Mouse (Mus musculus) urinary bladder, postnatal 4 days (tissue): ENCODE data around the gene Slc38a10.

Source experiments
- DNase-seq, 2 experiments: peaks; one replicate each; pipeline ENCODE4 v3.0.0; 2021 to 2022; ENCODE audit warnings: low spot score in 2 of 2

Gene Slc38a10

GRCm38 (mm10) chr11:120179374-120179773, 28.2 kb upstream of the Slc38a10 start:
- DNase-seq = no peak

GRCm38 (mm10) chr11:120175948-120176347, 24.8 kb upstream of the Slc38a10 start:
- DNase-seq = no peak

- no peak for DNase-seq
Measured at GRCm38 (mm10) chr11:120173213-120173612, 22.1 kb upstream of the Slc38a10 start.

- DNase-seq = no peak
Measured at GRCm38 (mm10) chr11:120171168-120171567, 20.0 kb upstream of the Slc38a10 start.

- DNase-seq = peak; percentile 66 to 72
Measured at GRCm38 (mm10) chr11:120169208-120169992, 18.3 kb upstream of the Slc38a10 start.

- DNase-seq = no peak
Measured at GRCm38 (mm10) chr11:120168516-120168915, 17.4 kb upstream of the Slc38a10 start.

- no peak for DNase-seq
Measured at GRCm38 (mm10) chr11:120167921-120168356, 16.8 kb upstream of the Slc38a10 start.

- DNase-seq = no peak
Measured at GRCm38 (mm10) chr11:120167059-120167458, 15.9 kb upstream of the Slc38a10 start.

- no peak for DNase-seq
Measured at GRCm38 (mm10) chr11:120164471-120165261, 13.5 kb upstream of the Slc38a10 start.

GRCm38 (mm10) chr11:120164028-120164427, 12.9 kb upstream of the Slc38a10 start:
- DNase-seq = no peak

- DNase-seq = no peak
Measured at GRCm38 (mm10) chr11:120163207-120163606, 12.1 kb upstream of the Slc38a10 start.

GRCm38 (mm10) chr11:120161245-120161644, 10.1 kb upstream of the Slc38a10 start:
- DNase-seq = no peak

- DNase-seq = no peak
Measured at GRCm38 (mm10) chr11:120160478-120160877, 9.3 kb upstream of the Slc38a10 start.

GRCm38 (mm10) chr11:120159653-120160052, 8.5 kb upstream of the Slc38a10 start:
- no peak for DNase-seq

GRCm38 (mm10) chr11:120158828-120159227, 7.7 kb upstream of the Slc38a10 start:
- no peak for DNase-seq

- no peak for DNase-seq
Measured at GRCm38 (mm10) chr11:120150440-120151112, 570 bp downstream of the Slc38a10 start.

- DNase-seq = no peak
Measured at GRCm38 (mm10) chr11:120149510-120150200, 1.5 kb downstream of the Slc38a10 start.

- DNase-seq = no peak
Measured at GRCm38 (mm10) chr11:120148201-120148855, 2.8 kb downstream of the Slc38a10 start.

- DNase-seq = no peak
Measured at GRCm38 (mm10) chr11:120143708-120144497, 7.2 kb downstream of the Slc38a10 start.

- DNase-seq = no peak
Measured at GRCm38 (mm10) chr11:120142601-120143051, 8.5 kb downstream of the Slc38a10 start.
